Mouse (Mus musculus): ENCODE data around the gene Fam71e2.
"Not testable (repeated sequence)": the region's sequence is repeated elsewhere in the genome, so short reads cannot be mapped to it uniquely, and the experiment has no call there.

Gene Fam71e2

DNA sequence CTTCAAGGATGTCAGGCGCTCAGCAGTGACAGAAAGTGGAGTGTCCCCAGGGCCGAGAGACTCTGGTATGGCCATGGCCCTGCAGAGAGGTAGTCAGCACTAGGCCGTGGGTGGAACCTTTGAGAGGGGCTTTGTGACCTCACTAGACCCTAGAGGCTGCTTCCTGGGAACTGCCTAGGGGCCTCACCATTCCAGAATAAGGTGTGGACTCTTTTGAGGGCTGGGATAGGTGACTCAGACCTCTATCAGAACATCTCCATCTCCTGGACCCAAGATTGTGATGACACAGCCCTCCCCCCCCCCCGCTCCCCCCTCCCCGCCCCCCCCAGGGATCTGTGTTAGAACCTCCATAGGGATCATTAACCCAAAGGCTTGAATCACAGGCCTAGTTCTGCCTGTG is at the start of gene Fam71e2:
TSS of gene Fam71e2 (minus strand) at position 101 of the 400 bp plus-strand sequence.
- no peak for DNase-seq

DNA sequence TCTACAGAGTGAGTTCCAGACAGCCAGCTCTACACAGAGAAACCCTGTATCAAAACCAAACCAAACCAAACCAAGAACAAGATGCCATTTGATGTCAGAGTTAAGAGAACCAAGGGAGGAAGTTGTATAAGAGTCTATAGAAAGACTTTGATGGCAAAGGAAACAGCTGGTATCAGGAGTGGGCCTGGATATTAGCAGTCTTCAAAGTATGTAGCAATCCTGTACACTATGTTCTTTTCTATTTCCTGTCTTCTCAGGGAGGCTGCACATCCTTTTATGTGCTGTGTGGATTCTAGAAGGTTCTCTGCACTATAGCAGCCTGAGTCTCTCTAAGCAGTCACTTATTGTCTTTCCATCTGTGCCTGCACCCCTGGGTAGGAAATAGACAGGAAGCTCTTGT is 45.5 kb upstream of the Fam71e2 start:
- no peak for DNase-seq

DNA sequence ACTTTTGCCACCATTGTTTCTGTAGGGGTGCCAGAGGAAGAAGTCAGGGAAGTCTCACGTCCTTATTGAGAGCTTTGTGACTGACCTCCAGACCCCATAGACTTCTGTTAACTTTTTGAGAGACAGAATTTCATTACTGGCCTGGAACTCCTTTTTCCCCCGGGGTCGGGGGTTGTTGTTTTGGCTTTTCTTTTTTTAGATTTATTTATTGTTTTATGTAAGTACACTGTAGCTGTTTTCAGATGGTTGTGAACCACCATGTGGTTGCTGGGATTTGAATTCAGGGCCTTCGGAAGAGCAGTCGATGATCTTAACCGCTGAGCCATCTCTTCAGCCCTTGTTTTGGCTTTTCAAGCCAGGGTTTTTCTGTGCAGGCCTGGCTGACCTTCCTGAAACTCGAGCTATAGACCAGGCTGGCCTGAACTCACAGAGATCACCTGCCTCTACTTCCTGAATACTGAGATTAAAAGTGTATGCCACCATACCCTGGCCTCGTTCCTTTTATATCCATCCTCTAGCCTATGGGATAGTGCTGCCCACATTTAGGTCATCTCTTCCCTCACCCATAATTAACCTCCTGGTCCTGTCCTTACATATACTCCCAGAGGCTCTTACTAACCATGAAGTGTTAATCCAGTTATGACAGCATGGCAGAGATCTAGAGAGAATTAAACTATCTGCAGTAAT is 42.1 kb upstream of the Fam71e2 start:
- DNase-seq: no peak

DNA sequence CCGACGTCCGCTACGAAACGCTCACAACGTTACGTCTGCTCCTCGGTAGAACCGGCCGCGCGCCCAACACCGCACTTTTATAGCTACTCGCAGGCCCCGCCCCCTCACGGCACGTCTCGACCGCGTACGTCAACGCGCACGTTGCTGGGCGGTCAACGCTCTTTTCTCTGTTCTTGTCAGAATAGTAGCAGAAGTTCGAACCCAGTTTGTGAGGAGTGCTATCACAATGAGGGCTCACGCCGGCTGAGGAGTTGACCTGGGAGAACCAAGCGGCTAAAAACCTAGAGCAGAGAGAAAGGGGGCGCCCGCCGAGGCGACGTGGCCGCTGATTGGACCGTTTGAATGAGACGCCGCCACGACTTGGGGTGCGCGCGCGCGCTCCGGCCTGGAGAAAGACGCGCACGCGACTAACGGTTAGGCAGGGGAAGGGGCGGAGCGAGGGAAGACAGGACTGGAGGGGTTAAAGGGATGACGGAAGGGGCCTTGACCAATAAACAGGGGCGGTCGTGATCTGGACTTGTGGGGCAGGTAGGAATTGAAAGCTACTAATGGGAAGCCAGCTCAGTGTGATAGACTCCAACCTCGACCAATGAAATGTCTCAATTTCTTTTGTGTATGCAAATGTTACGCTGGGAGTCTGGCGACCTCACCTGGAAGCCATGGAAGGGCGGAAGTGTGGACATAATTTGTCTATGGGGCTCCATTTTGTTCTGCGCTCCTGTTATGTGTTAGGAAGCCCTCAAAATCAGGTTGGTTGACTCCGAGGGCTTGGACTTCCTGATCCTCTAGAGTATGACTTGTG is 41.4 kb upstream of the Fam71e2 start, which contains the start of gene Ube2s:
TSS of gene Ube2s (minus strand) at position 288 of the 802 bp plus-strand sequence.
- DNase-seq: peak; percentile 99

DNA sequence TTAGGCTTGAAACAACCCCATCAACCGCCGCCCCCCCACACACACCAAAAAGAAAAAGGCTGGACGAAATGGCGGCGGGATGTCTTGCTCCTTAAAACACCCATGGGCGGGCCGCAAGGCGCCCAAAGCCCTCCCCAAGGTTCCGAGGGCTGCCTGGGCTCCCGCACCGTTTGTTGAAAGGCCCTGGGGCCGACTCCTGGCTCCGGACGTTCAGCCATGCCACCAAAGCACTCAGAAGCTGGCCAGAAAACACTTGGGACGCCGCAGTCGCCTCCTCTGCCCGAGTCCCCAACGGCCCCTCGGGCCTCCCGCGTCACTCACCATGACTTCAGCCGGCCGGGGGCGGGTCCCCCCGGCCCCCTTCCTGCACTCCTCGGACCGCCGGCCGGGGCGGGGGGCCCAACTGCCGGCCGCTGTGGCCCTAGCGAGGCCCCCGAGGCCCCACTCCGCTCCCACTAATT is 40.8 kb upstream of the Fam71e2 start:
- DNase-seq: peak; percentile 46

DNA sequence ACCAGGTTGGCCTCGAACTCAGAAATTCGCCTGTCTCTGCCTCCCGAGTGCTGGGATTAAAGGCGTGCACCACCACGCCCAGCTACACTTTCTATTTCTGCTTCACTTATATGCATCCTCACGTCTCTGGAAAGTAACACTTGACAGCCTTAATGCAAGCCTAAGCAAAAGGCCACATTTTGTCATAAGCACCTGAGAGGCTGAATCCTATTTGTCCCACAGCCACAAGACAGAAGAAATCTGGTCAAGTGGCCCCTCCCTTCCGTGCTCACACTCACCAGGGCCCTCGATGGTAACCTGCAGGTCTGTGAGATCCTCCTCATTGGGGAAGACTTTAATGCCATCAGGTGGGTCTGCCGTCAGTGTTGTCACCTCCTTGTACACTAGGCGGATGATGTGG is 40.0 kb upstream of the Fam71e2 start:
- not testable (repeated sequence) for DNase-seq

DNA sequence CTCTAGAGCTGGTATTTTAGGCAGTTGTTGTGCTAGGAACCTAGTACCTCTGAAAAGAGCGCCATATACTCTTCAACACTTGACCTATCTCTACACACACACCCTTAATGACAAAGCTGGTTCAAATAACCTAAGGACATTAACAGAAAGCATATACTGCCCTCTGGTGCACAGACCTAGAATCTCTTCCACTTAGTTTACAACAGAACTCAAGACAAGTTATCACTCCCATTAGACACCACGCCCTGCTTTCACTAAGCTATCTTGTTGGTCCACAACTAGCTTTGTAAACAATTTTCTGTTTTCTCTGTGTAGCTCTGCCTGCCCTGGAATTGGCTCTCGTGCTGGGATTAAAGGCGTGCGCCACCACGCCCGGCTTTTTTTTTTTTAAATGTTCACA is 35.6 kb upstream of the Fam71e2 start:
- DNase-seq: no peak

DNA sequence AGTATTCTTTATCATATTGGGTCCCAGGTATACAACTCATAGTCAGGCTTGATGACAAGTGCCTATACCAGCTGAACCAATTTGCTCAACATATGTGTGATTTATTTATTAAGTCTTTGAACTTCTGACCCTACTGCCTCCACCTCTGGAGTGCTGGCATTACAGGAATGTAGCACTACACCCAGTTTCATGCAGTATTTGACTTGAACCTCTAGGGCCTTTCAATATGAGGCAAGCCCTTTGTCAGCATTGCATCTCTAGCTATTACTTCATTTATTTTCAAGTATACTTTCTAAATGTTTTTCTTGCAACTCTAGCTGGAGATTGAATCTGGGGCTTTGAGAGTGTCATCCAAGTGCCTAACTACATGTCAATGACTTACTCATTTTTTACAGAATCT is 31.1 kb upstream of the Fam71e2 start:
- no peak for DNase-seq

DNA sequence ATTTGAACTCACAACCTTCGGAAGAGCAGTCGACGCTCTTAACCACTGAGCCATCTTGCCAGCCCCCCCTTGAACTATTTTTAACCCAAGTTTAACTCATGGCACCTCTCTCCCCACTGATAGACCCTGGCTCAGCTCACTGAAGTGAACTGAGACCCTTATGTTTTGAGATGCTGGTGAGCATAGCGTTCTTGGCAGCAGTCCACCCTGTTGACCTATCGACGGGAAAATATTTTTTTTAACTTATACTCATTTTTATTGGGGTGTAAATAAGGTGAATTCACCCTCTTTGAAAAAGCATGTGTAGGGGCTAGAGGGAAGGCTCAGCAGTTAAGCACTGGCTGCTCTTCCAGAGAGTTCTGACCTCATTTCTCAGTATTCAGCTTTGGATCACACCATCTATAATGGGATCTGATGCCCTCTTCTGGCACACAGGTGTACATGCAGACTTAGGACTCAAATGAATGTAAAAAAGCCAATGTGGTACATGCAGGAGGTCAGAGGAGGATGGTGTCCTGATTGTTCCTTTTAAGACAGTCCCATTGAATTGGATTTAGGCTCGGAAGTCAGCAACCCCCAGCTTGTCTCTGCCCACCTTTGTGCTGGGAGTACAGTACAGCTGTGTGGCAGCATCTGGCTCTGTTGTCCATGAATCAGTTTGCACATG is 24.8 kb upstream of the Fam71e2 start:
- DNase-seq: peak; percentile 31

DNA sequence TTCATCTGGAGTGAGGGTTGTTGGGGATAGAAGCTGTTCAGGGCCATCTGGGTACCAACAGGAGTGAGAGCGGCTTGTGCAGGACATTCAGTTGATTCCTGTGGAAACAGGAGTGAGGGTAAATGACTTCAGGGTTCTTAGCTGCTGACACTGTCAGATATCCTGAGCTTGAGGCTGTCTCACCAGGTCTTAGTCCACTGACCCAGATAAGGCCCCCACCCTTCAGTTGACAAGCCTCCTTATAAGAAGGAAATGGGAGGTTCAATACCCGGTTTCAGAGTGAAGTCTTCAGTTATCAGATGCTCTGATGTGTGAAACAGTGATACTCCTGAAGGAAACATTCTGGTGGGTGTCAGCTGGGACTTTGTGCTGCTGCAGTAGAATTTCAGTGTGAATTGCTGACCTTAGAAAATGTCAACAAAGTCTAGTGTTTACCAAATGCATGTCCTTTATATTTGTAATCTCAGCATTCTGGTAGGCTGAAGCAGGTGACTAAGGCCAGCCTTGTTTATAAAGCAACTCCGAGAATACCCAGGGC is 23.6 kb upstream of the Fam71e2 start:
- no peak for DNase-seq

DNA sequence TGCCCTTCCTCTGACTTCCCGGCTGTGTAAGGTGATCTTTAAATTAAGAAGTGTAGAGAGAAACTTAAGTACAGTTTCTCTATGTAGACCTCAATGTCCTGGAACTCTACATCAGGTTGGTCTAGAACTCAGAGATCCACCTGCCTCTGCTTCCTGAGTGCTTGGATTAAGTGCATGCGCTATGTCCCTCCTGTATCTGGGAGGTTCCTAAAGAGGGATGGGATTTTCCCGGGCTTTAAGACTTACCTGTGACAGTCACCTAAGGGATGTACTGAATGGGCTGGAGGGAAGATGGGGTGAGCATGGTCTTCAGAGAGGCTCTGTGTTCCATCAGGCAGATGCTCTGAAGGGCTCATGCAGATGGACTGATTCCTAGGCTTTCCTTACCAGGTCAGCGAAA is 22.6 kb upstream of the Fam71e2 start:
- no peak for DNase-seq

DNA sequence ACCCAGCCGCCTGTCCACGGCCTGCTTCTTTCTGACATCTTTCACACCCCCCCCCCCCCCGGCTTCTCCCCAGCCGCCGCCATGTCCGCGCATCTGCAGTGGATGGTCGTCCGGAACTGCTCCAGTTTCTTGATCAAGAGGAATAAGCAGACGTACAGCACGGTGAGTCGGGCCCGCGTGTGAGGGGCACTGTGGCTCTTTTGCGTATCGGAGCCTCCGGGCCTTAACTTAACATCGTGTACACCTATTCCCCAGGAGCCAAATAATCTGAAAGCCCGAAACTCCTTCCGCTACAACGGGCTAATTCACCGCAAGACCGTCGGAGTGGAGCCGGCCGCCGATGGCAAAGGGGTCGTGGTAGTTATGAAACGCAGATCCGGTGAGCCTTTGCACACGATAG is 22.1 kb upstream of the Fam71e2 start:
- DNase-seq: not testable (repeated sequence)

DNA sequence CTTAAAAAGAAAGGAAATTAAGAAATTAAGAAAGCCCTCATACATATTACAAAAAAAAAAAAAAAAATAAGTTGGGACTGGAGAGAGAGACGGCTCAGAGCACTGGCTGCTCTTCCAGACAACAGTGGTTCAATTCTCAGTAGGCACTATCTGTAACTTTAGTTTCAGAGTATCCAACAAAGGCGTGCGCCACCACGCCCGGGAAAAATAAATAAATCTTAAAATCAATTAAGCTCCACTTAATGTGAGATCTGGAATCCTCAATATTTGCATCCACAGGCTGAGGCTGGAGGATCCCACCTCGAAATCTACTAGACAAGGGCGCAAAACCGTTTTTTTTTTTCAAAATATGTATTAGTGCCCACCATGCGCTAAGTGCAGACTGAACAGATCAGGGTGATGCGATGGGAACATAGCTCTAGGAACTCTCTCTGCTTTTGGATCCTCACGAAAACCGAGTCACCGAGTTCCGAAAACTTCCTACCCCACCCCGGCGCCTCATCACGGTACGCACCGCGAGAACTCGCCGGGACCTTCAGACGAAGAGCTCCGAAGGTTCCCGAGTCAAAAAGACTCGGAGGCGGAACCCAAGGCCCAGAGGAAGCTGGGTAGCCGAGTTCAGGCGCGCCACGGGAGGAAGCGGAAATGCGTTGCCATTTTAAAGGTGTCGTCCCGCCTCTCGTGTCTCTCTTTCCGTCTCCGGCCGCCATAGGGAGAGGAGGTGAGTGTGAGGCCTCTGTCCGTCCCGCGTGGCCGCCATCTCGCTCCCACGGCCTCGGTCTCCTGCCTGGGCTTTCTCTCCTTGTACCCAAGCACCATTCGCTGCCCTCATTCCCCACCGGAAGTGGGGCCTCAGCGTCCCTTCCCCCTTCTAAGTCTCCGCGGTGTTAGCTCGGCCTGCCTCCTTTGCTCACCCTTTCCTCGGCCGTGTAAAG is 21.4 kb upstream of the Fam71e2 start, which contains the start of gene Rpl28:
TSS of gene Rpl28 (plus strand) at position 597 of the 935 bp plus-strand sequence.
- DNase-seq: peak; percentile 96

DNA sequence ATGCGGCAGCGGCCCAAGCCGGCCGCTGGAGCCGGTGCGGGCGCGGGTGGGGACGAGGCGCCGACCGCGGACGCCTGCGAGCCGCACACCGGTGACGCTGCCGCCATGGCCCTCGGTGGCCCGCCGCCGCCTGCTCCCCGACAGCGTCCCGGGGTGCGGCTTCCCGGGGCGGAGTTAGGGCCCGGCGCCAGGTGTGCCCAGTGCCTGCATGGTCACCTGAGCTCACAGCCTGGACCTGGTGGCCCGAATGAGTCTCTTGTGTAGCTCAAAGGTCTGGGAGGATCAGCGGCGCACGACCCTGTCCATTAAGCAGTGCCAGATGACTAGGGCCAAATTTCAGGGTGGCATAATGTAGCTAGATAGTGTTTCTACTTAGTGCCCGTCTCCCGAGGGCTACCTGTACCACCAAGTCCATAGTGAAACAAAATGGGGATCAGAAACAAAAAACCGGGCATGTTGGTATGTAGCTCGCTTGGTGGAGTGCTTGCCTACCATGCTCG is 18.4 kb upstream of the Fam71e2 start, which contains the start of gene Tmem238:
TSS of gene Tmem238 (minus strand) at position 221 of the 500 bp plus-strand sequence.
- no peak for DNase-seq

DNA sequence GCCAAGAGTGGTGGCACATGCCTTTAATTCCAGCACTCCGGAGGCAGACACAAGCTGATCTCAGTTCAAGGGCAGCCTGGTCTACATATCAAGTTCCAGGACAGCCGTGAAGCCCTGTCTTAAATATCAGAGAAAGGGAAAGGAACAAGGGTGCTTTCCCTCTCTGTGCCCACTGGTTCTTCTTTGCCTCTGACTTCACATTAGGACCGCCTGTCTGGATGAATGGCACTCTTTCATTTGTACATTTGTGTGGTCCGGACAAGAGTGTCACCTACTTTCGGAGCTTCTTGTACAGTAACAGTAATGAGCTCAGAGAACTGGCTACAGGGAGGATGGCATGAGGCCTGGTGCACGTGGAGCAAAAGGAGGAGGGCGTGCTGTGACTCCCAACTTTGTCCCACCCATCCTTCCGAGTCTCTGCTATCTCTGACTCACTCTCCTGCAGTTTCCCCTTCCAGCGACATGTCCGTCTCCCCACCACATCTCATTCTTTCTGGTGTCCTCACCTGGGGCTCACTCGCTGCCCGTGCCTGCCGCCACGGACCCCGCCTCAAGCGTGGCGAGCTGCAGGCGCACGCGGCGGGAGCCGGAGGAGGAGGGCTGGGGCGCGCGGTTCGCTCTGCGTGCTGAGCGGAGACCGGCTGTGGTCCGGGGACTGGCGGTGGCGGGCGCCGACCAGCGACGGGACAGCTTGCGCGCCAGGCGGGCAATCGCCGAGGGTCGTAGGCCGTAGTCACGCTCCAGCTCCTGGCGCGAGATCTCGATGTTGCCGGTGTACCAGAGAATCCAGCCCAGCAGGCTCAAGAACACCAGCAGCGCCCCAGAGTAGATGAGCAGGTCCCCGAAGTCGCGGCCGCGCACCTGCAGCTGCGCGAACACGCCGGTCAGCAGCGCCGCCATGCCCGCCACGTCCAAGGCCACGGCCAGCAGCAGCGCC is 17.7 kb upstream of the Fam71e2 start:
- peak; percentile 31 for DNase-seq

DNA sequence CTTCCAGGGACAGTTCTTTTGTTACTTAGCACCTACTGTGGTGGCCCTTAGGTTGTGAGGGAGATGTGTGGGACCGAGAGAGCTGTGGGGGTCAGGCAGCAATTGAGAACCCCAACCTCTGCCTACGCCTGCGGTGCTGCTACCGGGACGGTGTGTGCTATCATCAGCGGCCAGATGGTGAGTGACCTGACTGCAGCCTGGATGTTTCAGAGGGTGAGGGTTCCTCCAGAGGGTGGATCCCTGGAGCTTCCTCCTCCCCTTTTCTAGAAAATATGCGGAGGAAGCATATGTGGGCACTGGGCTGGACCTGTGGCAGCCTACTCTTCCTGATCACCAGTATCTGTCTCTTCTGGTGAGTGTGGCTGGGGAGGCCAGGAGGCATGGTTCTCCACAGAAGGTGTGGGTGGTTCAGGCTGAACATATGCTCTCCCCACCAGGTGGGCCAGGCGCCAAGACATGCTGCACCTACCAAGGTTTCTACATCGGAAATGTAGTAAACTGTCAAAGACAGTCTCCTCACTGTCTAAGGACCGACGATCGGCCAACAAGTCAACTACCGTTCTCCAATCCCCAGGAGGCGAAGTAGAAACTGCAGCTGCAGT is 12.7 kb upstream of the Fam71e2 start:
- no peak for DNase-seq

DNA sequence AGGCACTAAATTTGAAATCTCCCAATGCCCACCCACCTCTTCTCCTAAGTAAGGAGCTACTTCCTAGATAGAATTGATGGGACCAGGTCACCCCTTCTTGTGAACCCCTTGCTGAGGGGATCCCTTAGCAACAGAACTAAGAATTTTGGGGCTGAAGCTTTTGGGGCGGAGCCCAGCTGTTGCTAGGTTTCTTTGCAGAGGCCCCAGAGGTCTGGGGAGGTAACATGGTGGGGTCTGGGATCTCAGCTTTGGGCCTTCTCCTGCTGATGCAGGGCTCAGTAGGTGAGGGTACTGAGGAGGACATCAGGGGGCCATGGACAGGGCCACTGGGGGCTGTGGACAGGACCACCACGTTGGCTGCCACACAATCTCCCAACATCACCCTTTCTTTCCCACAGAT is 11.7 kb upstream of the Fam71e2 start, which contains the start of the genes Il11 and Tmem190:
TSS of gene Il11 (minus strand) at position 101 of the 400 bp plus-strand sequence.
TSS of gene Tmem190 (plus strand) at position 179 of the 400 bp plus-strand sequence.
- no peak for DNase-seq

DNA sequence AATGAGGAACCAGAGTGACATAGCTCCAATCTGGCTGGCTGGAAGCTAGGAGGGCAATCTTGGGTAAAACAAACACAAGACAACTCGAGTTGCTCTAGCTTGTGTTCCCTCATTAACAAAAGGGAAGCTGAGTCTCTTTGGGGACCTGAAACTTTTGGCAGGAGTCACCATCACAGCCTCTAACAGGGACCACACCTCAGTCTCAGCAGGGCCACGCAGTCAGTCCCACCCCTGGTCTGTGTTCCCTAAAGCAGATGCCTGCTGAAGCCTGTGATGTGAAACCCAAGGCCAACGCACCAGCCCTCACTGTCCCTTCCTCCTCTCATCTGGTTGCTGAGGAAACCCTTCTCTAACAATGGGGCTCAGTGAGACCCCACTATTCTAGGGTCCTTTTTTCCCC is 11.0 kb upstream of the Fam71e2 start:
- DNase-seq: no peak

DNA sequence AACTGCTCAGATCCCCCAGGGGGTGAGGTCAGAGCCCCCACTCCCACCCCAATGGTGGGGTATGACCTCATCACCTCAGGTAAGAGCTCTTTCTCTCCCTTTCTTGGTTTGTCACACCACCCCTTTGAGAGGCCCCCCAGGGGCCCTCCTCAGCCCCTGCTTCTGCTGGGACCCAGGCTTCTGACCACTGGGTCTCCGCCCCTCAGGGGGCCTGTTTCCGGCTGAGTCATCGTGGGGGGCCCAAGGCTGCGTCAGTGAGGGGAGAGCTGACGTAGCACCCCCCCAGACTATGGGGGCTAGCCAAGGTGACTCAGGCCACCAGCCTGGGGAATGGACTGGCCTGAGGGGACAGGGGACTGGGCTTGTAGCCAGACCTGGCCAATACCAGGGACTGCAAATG is 8.8 kb upstream of the Fam71e2 start:
- DNase-seq: no peak

Measured in layer of hippocampus, adult 9-11 months (tissue).